Mouse (Mus musculus) embryonic facial prominence, embryonic 15.5 days (tissue): Measurements from ENCODE around the gene Tas2r115. TPM values are rescaled to one million over a fixed set of nuclear protein-coding genes. Genes with fewer than 3 reads are reported as not detected.
"Not testable (repeated sequence)": the region's sequence is repeated elsewhere in the genome, so short reads cannot be mapped to it uniquely, and the experiment has no call there.

Experiments
- ATAC-seq: fragments of 200-750 bp; cut with Nextera tagmentation; 2 replicates; pipeline ENCODE4 v1.8.0; 2017; ENCODE audit warnings: low read depth, moderate TSS enrichment; ENCODE audit not compliant: insufficient number of reproducible peaks, low FRiP score, low TSS enrichment
- H3K27ac ChIP-seq: fragments of 300-500 bp; sonication (generic); replicated peaks from 2 replicates; pipeline ENCODE4 v1.5.1; 2015; ENCODE audit warnings: mild to moderate bottlenecking, inconsistent platforms
- H3K27me3 ChIP-seq: fragments of 300-500 bp; sonication (generic); 2 replicates; pipeline ENCODE4 v1.6.1; 2015; ENCODE audit warnings: inconsistent platforms
- H3K36me3 ChIP-seq: fragments of 300-500 bp; sonication (generic); 2 replicates; pipeline ENCODE4 v1.6.1; 2015; ENCODE audit warnings: mild to moderate bottlenecking, inconsistent platforms
- H3K4me1 ChIP-seq: fragments of 300-500 bp; sonication (generic); 2 replicates; pipeline ENCODE4 v1.6.1; 2015; ENCODE audit warnings: inconsistent platforms
- H3K4me2 ChIP-seq: fragments of 300-500 bp; sonication (generic); replicated peaks from 2 replicates; pipeline ENCODE4 v1.6.1; 2015; ENCODE audit warnings: mild to moderate bottlenecking, inconsistent platforms
- H3K4me3 ChIP-seq: fragments of 300-500 bp; sonication (generic); replicated peaks from 2 replicates; pipeline ENCODE4 v1.5.1; 2015; ENCODE audit warnings: mild to moderate bottlenecking, inconsistent platforms
- H3K9ac ChIP-seq: fragments of 300-500 bp; sonication (generic); 2 replicates; pipeline ENCODE4 v1.6.1; 2015; ENCODE audit warnings: inconsistent platforms
- H3K9me3 ChIP-seq: fragments of 300-500 bp; sonication (generic); replicated peaks from 2 replicates; pipeline ENCODE4 v1.6.1; 2016; ENCODE audit warnings: inconsistent platforms
- WGBS: fragments of 180-500 bp; shearing (Covaris S2); methylation state at CpG from one replicate; pipeline ENCODE4 v1.1.7; 2015; 5-methylcytosine and 5-hydroxymethylcytosine counted together
- polyA plus RNA-seq: library from polyadenylated mRNA; unstranded; fragments of >200 nt; fragmentation: Nextera tagmentation; extraction: Ambion mirVana; gene quantifications from 2 replicates; pipeline ENCODE4 v1.2.1, GENCODE M21; 2015

Gene Tas2r115
- not detected in 2 replicates for polyA plus RNA-seq

DNA sequence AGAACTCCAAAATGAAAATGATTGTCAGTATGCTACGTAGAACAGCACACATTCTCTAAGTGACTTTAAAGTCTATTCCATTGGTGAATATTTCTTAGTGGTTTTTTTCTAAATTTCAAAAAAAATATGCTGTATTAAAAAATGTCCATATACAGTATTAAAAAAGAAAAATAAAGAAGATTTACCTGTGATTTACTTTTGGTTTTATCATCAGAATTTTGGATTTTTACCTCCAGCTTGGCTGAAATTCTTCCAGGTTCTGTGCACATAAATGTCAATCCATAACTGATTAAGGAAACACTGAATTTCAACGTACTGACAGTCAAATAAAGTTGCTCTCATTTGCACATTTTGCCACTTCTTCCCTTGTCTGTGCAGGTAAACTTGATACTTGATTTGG, at the start of gene Tas2r115:
TSS of gene Tas2r115 (minus strand) at position 101 of the 400 bp plus-strand sequence.
- Histone ChIP-seq H3K36me3 (no peaks in the 10 kb centered on the region), H3K4me1 (no peaks in the 10 kb centered on the region), H3K4me2 (no peak within 1 kb of the TSS), H3K27ac (no peak within 1 kb of the TSS), H3K4me3 (no peak within 1 kb of the TSS), H3K27me3 (no peaks in the 10 kb centered on the region), H3K9me3 (no peaks in the 10 kb centered on the region), H3K9ac (no peak within 1 kb of the TSS)
- WGBS: 61% methylated on average over 2 of the region's 2 CpGs
- no peak for ATAC-seq

DNA sequence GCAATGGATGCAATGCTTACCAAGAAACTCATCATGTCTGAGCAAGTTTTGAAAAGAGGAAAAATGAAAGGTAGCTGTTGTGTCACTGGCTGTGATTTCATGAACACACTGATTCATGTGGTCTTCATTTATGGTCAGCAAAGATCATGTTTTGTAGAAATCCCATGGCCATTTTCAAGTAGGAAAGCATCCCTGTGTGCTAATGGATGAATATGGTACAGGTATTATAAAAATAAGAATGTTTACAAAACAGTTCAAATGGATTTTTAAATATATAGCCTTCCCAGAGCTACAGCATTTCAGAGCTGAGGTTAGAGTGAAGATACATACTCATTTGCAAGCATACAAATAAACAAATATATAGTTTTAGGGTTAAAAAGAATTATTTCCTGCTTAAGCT, 40.2 kb upstream of the Tas2r115 start, which contains the start of gene Tas2r136:
TSS of gene Tas2r136 (minus strand) at position 101 of the 400 bp plus-strand sequence.
- H3K4me2 ChIP-seq: no peak within 1 kb of the TSS
- no peaks in the 10 kb centered on the region for H3K36me3 ChIP-seq
- H3K9ac ChIP-seq: no peak within 1 kb of the TSS
- H3K4me3 ChIP-seq: no peak within 1 kb of the TSS
- H3K9me3 ChIP-seq: no peaks in the 10 kb centered on the region
- H3K4me1 ChIP-seq: no peaks in the 10 kb centered on the region
- ATAC-seq: no peak
- H3K27ac ChIP-seq: no peak within 1 kb of the TSS
- no peaks in the 10 kb centered on the region for H3K27me3 ChIP-seq

DNA sequence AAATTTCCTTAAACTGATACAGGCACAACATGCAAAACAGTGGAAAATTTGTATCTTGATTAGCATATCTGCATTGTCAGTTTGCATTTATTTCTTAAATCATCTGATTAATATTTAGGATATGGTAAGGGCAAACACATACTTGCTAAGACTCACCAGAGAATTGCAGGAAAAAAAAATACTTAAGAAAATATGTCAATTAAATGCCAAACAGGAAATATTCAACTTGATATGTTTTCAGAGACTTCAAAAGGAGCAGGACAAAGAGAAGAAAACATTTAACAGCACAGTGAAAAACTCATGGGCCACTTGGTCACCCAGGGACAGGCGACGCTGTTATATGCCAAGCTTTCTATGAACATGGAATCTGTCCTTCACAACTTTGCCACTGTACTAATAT, 24.0 kb upstream of the Tas2r115 start, which contains the start of gene Tas2r102:
TSS of gene Tas2r102 (plus strand) at position 301 of the 400 bp plus-strand sequence.
- Histone ChIP-seq H3K4me3 (no peak within 1 kb of the TSS), H3K4me2 (no peak within 1 kb of the TSS), H3K27ac (no peak within 1 kb of the TSS), H3K9ac (no peak within 1 kb of the TSS), H3K27me3 (no peaks in the 10 kb centered on the region), H3K9me3 (no peaks in the 10 kb centered on the region), H3K4me1 (no peaks in the 10 kb centered on the region), H3K36me3 (no peaks in the 10 kb centered on the region)
- no peak for ATAC-seq
- WGBS: 93% methylated on average over 2 of the region's 2 CpGs

DNA sequence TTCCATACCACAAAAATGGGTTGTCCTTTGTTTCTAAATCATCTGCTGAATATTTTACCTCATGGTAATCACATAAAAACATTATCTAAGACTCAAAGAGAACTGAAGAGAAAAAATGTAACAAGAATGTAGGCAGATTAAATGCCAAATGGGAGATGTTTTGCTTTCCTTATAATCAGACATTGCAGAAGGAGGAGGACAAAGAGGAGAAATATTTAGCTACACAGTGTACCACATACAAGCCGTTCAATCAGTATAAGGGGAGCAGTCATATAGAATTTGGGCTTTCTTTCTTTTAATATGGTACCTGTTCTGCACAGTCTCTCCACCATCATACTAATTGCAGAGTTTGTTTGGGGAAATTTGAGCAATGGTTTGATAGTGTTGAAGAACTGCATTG, 16.6 kb upstream of the Tas2r115 start, which contains the start of gene Tas2r124:
TSS of gene Tas2r124 (plus strand) at position 301 of the 400 bp plus-strand sequence.
- no peaks in the 10 kb centered on the region for H3K9me3 ChIP-seq
- H3K4me2 ChIP-seq: no peak within 1 kb of the TSS
- H3K27ac ChIP-seq: no peak within 1 kb of the TSS
- H3K27me3 ChIP-seq: no peaks in the 10 kb centered on the region
- no peak for ATAC-seq
- no peak within 1 kb of the TSS for H3K4me3 ChIP-seq
- 84% methylated on average over 1 of the region's 1 CpGs for WGBS
- no peaks in the 10 kb centered on the region for H3K36me3 ChIP-seq
- no peak within 1 kb of the TSS for H3K9ac ChIP-seq
- no peaks in the 10 kb centered on the region for H3K4me1 ChIP-seq

DNA sequence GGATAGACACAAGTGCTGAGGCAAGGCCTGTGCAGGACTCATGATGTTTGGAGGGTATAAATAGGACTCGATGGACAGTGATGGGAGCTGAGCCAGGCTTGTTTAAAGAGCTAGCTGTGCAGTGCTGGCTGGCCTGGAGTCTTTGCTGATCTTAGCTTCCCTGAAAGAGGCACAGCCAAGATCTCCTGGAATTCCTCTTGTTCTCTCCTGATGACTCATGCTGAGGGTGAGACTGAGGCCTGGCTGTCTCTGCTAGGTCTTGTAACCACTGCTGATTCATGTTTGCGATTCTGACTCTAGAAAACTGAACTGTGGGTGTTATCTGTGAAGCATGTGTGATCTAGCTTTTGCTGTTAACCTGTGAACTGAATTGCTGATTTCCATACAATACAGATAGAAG, 12.4 kb upstream of the Tas2r115 start:
- Histone ChIP-seq H3K4me3 (no peak overlapping the region), H3K27ac (no peak overlapping the region), H3K9me3 (no peaks in the 10 kb centered on the region), H3K4me1 (no peaks in the 10 kb centered on the region), H3K36me3 (no peaks in the 10 kb centered on the region), H3K4me2 (no peak overlapping the region), H3K27me3 (no peaks in the 10 kb centered on the region), H3K9ac (no peak overlapping the region)
- ATAC-seq: no peak
- WGBS: 91% methylated on average over 2 of the region's 2 CpGs

DNA sequence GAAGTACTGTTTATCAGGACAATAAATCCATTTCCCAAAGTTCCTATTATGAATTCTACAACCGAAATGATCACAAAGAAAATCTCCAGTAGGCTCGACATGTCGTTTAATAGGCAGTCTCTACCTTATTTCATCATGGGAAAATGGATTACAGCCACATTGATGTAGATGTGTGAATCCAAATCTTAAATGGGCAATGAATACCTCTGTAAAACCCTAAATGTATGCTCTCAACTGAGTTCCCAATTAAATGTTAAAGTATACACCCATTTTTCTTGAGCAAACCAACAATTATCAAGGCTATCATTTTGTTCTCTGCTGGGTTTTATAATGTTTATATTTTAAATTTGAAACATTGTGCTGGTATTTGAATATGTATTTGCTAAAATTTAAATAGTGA, 26.0 kb downstream of the Tas2r115 start, which contains the start of gene Tas2r122:
TSS of gene Tas2r122 (minus strand) at position 101 of the 400 bp plus-strand sequence.
- Histone ChIP-seq H3K9me3 (no peaks in the 10 kb centered on the region), H3K27me3 (no peaks in the 10 kb centered on the region), H3K4me2 (no peak within 1 kb of the TSS), H3K36me3 (no peaks in the 10 kb centered on the region), H3K27ac (no peak within 1 kb of the TSS), H3K4me3 (no peak within 1 kb of the TSS), H3K9ac (no peak within 1 kb of the TSS), H3K4me1 (no peaks in the 10 kb centered on the region)
- ATAC-seq: no peak
- WGBS: 78% methylated on average over 3 of the region's 3 CpGs

DNA sequence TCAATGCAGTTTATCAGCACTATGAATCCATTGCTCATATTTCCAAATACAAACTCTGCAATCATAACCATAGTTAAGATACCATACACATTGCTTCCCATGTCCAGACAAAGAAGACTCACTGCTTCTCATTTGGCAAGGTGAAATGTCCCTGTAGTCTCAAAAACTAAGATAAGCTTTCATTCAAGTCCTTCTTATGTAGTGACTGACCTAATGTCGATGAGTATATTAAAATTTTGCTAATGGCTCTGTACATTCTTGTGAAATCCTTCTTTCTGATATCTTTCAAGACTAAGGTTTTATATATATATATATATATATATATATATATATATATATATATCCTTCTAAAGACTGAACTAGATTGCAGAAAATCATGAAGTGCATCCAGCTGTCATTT, 36.9 kb downstream of the Tas2r115 start, which contains the start of gene Tas2r121:
TSS of gene Tas2r121 (minus strand) at position 101 of the 400 bp plus-strand sequence.
- Histone ChIP-seq H3K36me3 (no peaks in the 10 kb centered on the region), H3K4me3 (no peak within 1 kb of the TSS)
- no peak for ATAC-seq

DNA sequence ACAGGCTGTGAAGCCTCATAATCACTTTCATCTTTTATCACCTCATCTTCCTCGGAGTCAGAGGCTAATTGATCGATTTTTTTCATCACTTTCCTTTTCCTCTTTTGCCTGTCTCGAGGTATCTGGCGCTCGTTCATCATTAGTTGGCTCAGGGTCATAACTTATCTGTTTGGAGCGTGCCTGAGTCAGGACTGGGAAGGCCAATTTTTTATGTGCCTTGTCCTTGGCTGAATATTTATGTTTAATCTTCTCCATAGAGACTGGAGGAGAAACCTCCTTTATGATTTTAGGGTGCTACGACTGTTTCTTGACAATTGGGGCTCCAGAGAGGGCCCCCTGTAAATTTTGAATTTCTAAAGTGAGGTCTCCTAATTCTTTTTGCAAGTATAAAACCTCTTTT, 46.2 kb downstream of the Tas2r115 start:
- H3K27ac ChIP-seq, H3K9me3 ChIP-seq, H3K9ac ChIP-seq, H3K4me3 ChIP-seq, H3K4me2 ChIP-seq, H3K27me3 ChIP-seq, ATAC-seq, H3K4me1 ChIP-seq, H3K36me3 ChIP-seq: not testable (repeated sequence)
- 81% methylated on average over 7 of the region's 7 CpGs for WGBS

More for the DNA sequence above, 36.9 kb downstream of the Tas2r115 start, which contains the start of gene Tas2r121:
- H3K27ac ChIP-seq: no peak within 1 kb of the TSS
- H3K9me3 ChIP-seq: no peaks in the 10 kb centered on the region
- no peaks in the 10 kb centered on the region for H3K4me1 ChIP-seq
- WGBS: 83% methylated on average over 1 of the region's 1 CpGs
- H3K9ac ChIP-seq: no peak within 1 kb of the TSS
- H3K27me3 ChIP-seq: no peaks in the 10 kb centered on the region
- H3K4me2 ChIP-seq: no peak within 1 kb of the TSS

Other genes with a start within 250 kb of the Tas2r115 start
- gene Prh1, start 168.2 kb downstream of the Tas2r115 start, polyA plus RNA-seq: not detected in 2 replicates
- gene Prp2, start 142.1 kb downstream of the Tas2r115 start, polyA plus RNA-seq: not detected in 2 replicates
- gene A630073D07Rik, start 86.5 kb downstream of the Tas2r115 start, polyA plus RNA-seq: not detected in 2 replicates
- not detected in 2 replicates for gene Tas2r120, start 81.1 kb downstream of the Tas2r115 start, polyA plus RNA-seq
- not detected in 2 replicates for gene Tas2r121, start 37.0 kb downstream of the Tas2r115 start, polyA plus RNA-seq
- not detected in 2 replicates for gene Tas2r122, start 26.1 kb downstream of the Tas2r115 start, polyA plus RNA-seq
- gene Tas2r124, start 16.7 kb upstream of the Tas2r115 start, polyA plus RNA-seq: not detected in 2 replicates
- not detected in 2 replicates for gene Tas2r102, start 24.1 kb upstream of the Tas2r115 start, polyA plus RNA-seq
- gene Tas2r136, start 40.1 kb upstream of the Tas2r115 start, polyA plus RNA-seq: not detected in 2 replicates
- not detected in 2 replicates for gene Tas2r117, start 64.8 kb upstream of the Tas2r115 start, polyA plus RNA-seq
- gene Tas2r123, start 109.1 kb upstream of the Tas2r115 start, polyA plus RNA-seq: not detected in 2 replicates
- not detected in 2 replicates for gene Tas2r116, start 117.4 kb upstream of the Tas2r115 start, polyA plus RNA-seq
- not detected in 2 replicates for gene Tas2r110, start 130.0 kb upstream of the Tas2r115 start, polyA plus RNA-seq
- not detected in 2 replicates for gene Tas2r113, start 155.0 kb upstream of the Tas2r115 start, polyA plus RNA-seq
- gene Tas2r125, start 171.6 kb upstream of the Tas2r115 start, polyA plus RNA-seq: not detected in 2 replicates
- not detected in 2 replicates for gene Tas2r129, start 213.1 kb upstream of the Tas2r115 start, polyA plus RNA-seq
- not detected in 2 replicates for gene Tas2r131, start 219.9 kb upstream of the Tas2r115 start, polyA plus RNA-seq
- gene Tas2r109, start 242.9 kb upstream of the Tas2r115 start, polyA plus RNA-seq: not detected in 2 replicates